Mouse (Mus musculus) T-helper 1 cell (primary cell): ENCODE data around the gene Phospho1.

Experiments
- in situ Hi-C: fragments of 300-600 bp; cut with MboI, MseI; formaldehyde crosslinking; loops from one replicate; pipeline ENCODE4 v1.15.1; 2025; ENCODE audit warnings: high pct_unique_total_duplicates

Gene Phospho1

DNA sequence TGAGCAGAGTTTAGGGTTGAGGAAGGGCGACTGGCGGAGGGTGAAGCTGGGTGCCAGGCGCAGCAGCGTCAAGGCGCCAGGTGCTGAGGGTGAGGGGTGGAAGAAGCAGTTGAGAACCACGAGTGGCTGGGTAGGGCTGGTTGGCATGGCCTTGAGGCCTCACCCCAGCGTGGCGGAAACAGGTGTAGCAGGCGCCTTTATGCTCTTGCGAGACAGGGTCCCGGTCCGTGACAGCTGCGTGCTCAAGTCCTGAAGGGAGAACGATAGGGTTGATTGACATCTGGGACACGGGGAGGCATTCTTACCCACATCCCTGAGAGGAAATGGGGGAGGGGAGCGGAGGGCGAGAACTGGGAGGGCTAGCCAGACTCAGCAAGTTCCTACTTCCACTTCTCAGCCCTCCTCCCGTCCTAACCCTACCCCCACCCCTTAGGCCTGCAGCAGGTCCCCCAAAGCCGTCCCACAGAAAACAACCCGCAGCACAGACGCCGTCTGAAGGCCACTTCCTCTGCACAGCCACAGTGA, 9.9 kb downstream of the Phospho1 start:
- in situ Hi-C loops = no loop called here

DNA sequence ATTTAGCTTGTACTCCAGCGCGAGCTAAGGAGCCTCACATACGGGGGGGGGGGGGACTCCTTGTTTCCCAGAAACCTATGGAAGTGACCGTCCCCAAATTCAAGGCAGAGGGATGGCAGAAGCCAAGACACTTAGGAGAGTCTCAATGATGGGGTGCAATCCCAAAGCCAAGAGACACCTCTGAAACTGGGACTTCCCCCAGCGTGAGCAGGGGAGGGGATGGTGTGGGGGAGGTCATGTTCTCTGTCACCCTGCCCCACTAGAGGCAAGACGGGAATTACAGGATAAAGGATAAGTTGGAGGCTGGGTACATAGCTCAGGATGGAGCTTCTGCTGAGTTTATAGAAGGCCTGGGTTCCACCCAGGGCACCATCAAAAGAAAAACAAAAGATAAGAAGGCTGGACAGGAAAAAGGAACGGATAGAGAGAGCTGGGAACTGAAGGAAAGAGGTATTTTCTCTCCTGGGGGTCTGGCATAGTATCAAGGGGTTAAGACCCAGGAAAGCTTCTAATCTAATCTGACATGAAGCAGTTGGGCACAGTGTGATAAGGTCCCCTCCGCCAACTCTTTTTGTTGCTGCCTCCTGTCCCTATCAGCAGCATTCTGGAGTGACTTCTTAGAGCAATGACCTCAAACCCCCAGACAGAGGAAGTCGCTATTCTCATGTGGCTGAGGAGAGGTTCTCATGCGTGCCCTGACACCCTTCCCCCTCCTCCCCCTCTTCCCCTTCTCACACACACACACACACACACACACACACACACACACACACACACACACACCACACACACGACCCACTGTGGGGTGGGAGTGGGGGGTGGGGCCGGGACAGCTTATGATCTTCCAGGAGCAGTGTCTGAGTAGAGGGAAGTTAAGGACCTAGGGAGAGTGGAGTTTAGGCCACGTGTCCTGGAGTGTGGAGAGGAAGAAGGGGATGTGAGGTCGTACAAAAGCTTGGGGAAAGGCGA, 10.7 kb downstream of the Phospho1 start:
- in situ Hi-C loops = no loop called here

DNA sequence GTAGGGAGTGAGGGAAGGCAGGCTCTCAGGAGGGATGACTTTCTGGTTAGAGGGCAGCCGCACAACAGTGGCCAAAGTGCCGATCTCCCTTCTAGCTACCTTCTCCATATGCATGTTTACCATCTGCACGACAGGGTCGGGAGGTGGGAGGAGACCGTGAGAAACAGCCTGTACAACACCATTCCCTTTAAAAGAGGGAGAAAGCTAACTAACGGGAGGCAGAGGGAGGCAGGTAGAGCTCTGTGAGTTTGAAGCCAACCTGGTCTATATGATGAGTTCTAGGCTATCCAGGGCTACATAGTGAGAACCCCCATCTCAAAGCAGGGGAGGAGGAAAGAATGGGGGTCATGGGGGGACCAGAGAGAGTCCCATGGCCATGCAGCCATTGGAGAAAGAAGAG, 11.5 kb downstream of the Phospho1 start:
- in situ Hi-C loops = no loop called here

DNA sequence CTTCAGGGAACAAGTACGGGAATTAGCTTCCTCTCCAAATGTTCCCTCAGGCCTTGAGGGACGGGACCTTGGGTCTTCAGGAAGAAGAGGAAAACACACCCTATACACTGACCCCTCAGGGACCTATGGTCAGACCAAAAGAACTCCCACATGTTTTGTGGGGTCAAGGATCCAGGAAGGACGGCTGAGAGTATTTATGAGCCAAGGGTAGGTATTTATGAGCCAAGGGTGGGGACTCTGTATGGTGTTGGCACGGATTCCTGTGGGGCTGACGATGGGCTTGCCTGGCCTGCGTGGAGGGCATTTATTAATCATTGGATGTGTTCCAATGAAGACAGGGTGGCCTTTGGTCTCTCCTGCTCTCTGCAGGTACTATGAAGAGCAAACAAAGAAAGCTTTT, 12.1 kb downstream of the Phospho1 start:
- in situ Hi-C loops = no loop called here

DNA sequence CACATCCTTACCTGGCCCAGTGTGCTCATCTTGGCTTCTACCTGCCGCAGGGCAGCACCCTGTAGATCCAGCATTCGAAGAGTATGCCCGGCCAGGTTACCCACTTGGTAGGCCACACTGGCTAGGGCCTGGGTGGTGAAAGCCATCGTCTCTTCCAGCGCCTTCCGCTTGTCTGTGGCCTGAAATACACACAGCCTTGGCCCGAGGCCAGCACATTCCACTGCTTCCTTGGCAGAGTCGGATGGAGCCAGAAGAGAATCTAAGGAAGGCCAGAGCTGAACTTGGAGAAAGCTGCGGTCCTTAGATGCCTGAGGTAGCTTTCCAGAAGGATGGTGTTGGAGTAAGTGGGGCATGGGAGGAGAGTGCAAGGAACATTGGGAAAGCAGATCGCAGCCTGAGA, 12.8 kb downstream of the Phospho1 start, which contains the start of gene Gngt2:
Gene Gngt2, plus strand, starts transcription at position 158 of the 400 bp plus-strand sequence.
- in situ Hi-C loops = no loop called here

DNA sequence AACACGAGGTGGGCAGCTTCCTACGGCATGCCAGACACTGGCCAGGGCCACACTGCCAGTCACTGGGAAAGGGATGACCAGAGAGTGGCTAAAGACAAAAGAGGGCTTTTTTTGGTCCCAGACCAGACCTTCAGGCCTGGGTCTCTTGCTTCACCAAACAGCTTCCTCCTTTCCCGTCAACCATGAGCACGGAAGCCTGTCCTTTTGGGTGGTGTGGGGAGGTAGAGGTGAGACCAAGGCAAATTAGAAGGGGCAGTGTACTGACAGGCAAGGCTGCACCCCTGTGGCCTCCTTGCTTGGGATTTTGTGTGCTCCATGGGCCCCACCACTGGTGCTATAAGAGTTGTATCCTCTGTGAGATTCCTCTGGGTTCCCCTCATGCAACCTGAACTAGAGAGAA, 14.3 kb downstream of the Phospho1 start:
- in situ Hi-C loops = no loop called here

DNA sequence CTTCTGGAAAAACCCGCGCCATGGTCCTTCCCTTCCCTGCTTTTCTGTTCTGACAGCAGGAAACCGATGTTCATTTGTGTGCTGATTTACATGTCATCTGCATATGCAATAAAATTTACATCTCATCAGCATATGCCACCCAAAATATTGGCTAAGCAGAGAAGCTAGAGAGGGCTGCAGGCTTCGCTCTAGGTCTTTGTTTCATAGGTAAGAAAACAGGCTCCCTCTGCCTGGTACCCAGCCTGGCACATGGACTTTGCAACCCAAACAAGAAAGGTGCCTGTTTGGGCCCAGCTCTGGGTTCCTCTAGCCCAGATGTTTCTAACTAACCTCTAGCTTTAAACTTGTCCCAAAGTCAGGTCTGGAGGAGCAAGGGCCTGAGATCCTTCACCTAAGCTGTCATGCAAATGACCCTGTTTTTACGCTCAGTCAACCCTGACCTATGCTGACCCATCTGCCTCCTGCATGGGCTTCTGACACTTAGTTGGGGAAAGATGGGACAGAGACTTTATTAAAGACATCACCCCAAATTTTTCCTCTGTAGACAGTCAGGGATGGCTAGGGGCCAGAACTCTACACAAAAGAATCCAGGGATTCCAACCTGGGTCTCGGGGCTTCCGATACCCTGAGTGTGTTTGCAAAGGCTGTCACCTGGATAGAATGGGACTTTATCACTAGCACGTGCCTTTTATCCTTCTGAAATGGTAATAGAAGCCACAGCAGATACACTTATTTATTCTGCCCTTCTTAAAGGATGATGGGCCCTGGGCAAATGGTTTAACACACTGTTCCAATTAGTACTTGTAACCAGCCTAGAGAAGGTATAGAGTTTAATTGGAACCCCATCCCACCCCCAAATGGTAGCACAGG, 14.9 kb downstream of the Phospho1 start:
- in situ Hi-C loops = no loop called here

DNA sequence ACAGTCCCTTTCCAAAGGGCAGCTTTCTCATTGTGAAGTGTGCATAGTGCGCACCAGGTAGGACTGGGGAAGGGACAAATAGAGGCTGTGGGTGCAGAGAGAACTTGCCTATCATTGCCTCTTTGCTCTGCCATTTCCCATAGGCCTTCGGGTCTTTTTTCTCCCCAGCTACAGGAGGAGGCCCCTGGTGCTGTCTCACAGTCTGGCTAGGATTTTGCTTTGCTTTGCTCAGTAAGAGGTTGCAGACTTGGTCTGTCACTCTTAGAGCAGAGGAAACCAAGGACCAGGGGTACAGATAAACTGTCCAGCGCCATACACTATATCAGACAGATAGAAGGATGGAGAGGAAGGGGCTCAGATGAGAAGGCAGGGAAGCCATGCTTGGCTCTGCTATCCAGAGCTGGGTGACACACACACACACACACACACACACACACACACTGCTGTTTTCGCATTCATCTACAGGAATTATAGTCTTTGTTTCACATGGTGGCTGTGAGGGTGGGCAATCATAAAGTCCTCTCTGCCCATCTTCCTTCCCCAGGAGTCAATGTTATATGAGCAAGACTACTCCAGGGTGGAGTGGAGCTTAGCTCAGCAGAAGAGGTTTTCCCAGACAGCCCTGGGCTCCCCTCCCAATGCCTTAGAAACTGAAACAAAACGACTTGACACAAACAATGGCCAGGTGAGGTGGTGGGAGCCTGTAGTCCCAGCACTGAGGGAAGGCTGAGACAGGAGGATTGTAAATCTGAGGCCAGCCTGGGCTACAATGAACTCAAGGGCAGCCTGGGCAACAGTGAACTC, 16.6 kb downstream of the Phospho1 start:
- in situ Hi-C loops = no loop called here

DNA sequence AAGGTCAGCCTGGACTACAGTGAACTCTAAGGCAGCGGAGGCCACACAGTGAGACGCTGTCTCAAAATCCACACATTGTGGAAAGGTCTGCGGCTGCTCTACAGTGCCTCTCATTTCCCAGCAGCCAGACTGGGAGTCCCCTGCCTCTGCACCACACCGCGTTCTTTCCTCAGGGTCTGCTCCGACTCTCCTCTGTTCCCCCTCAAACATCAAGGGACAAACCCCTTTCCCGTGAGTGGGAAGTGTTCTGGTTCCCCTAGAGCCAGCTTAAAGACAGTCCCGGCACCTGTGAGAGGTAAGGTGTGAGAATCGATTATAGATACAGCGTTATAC, 17.2 kb downstream of the Phospho1 start:
- in situ Hi-C loops = no loop called here

DNA sequence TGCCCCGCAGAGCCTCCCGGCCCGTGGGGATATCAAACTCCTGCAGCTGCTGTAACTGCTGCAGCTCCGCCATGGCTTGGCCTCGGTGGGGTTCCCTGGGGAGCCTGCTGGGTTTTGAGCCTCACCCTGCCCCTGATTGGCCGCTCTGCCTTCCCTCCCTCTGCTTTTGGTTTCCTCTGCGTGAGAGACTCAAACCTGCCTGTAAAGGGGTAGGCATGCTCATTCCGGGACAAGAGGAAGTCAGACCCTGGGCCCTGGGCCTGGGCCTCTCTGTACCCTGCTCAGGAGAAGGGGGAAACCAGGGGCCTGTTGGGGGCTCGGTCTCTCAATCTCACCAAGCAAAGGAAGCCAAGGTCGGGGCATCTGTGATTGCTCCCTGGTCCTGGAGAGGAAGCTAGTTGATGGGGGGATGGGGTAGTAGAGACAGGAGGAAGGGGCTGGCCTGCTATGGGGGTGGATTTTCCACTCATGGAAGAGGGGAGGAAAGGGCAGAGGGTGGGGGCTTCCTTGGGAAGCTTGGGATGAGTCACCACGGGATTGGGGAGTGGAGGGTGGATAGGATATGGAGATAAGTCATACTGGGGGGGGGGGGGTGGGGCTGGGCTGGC, 17.9 kb downstream of the Phospho1 start, which contains the start of gene Abi3:
Gene Abi3, minus strand, starts transcription at position 403 of the 608 bp plus-strand sequence.
- in situ Hi-C loops = no loop called here

DNA sequence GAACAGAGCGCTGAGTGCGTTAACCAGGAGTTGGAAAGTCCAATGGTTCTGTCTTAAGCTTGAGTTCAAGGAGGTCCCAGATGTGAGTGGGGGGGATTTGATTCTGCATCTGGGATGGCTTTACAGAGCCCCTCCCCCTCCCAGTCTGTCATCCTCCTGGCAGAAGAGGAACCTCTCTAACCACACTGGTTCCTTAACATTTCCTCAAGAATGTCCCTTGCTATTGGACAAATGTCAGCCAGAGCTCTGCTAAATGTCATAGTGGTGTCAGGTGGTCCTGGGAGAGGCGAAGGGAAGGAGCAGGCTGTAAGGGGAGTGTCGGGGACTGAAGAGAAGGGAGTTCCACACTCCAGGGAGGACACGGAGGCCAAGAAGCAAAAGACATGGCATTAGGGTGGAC, 18.7 kb downstream of the Phospho1 start:
- in situ Hi-C loops = no loop called here

DNA sequence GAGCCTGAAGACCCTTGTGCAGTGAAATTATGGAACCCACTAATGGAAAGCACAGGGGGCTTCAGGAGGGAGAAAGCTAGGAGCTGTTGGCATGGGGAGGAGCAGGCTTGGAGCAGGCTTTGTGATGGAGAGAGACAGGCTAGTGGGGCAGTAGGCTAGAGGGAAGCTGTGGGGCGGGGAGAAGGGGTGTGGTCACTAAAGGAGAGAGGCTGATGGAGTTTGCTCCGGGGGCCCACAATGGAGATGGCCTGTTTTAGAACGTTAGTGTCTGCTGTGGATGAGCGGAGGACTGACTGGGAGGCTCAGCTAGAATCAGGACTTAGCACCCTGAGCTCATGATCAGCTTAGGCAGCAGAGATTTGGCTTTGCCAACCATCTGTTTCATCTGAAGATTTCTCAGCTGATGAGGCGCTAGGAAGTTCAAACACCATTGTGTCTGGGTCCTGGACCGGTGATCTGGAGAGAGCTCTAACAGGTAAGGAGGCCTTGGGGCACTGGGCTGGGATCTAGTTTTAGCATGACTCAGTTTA, 19.2 kb downstream of the Phospho1 start:
- in situ Hi-C loops = no loop called here

DNA sequence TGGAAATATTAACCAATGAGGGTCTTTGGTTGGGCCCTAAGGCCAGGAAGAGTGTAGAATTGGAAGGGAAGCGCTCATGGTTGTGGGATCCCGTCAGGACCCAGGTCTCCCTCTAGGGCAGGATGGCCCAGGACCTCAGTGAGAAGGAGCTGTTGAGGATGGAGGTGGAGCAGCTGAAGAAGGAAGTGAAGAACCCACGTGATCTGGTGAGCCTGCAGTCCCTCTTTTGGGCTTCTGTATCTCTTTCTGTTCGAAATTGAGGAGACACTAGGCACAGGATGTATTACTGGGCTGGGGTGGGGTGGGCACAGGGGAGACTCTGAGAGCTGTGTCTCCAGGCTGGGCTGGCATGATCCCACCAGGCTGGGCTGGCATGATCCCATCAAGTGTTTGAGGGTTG, 20.6 kb downstream of the Phospho1 start:
- in situ Hi-C loops = no loop called here

DNA sequence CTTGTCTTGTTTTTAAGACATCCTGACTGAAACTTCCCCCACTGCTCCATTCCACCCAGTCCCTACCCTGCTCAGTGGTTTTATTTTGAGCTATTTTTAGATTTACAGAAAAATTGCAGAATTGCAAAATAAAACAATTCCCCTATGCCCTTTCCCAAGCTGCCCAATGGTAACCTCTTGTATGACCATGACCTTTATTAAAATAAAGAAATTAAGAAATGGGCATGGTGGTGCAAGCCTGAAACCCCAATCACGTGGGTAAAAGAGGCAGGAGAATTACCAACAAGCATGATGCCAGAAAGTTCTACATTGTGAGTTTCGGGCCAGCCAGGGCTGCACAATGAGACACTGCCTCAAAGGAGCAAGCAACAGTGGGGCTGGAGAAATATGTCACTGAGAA, 26.6 kb downstream of the Phospho1 start:
- in situ Hi-C loops = no loop called here

DNA sequence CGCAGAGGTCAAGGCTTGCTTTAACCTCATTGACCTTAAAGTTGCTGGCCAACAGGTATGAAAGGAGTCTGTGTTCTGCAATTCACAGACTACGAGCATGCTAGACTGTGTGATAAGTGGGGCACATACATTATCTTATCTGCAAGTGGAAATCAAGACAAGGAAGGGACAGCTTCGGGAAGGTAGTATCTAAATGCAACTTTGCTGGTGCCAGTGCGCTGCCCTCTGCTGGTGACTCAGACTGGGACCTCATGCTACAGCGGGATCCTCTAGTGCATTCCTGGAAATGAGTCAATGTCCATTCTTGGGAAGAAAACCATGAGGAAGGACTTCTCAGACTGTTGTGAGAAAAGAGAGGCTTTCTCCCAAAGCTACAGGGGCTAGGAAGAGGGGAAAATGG, 29.4 kb downstream of the Phospho1 start:
- in situ Hi-C loops = no loop called here

DNA sequence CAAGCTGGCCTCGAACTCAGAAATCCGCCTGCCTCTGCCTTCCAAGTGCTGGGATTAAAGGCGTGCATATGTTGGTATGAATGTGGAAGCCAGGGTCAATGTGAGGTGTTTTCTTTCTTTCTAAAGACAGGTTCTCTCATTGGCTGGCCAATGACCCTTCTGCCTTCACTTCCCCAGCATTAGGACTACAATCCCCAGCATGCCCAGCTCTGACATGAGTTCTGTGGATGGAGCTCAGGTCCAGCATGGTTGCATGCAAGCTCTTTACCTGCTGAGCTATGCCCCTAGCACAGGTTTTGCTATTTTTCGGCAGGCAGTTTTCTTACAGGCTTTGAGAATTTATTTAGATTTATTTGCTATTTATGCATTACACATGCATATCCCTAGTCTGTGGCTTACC, 33.0 kb downstream of the Phospho1 start:
- in situ Hi-C loops = no loop called here

DNA sequence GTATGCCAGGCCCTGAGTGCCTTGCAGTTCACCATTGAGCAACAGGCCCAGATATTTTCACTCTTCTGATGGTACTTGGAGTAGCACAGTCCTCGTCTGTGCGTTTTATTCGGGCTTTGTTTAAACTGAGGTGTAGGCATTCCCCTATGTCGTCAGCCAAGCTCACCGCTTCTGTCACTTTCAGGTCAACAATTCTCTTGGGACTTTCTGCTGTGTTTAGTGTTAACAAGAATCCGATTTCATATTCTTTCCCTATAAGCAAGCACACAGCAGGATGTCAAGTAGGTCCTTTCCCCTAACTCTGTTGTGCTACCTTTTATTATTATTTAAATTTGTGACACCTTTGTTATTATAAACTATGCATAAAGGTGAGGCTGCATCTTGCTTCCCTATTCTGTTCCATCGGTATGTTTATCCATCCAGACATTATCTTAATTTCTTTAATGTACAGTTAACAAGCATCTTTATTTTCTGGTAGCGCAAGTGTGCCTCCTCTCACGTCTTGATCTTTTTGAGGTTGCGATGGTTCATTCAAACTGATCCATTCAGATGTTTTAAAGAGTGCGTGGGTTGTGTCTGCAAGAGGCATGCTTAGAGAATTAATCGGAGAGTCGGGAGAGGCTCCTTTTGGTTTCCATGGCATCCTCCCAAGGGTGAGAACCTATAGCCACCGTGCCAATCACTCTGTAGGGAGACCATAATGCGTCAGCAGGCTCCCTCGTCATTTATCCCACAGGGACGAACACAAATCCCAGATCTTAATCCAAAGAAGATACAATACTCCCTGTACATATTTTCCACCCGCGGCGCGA, 33.6 kb downstream of the Phospho1 start:
- in situ Hi-C loops = no loop called here

DNA sequence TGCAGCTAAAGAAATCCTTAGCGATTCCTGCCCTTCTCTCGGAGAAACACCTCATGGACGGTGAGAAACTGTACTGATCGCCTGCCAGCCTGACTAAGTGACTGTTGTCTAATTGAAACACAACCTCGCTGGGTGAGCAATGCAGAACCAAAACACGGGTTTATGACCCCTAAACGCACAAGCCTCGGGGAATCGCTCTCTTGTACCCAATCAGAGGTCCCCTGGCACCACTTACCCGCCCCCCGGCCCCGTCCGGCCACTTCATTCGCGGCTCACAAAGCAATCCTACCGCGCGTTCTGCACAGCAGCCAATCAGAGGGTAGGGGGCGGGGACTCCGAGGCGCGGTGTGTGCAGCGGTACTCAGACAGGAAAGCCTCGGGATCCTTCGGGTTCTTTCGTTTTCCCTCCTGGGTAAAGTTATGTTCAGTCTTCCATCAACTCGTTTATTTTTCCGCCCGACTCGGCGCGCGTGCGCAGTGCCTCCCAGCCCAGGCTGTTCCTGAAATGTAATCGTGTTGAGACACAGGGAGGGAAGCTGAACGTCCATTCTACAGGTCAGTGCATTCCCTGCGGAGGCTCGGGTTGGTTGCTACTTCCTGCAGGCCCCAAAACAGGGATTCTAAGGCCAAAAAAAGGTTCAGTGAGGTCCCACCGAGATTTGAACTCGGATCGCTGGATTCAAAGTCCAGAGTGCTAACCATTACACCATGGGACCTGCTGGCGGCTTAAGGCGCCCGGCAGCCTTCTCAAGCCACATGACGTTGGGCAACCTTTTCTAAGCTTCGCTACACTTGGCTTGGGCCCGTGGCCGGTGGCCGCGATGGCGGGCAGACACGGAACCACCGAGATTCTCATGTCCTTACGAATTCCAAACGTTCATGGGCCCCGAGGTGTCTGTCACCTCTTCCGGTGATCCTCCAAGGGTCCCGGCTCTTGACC, 34.5 kb downstream of the Phospho1 start:
- in situ Hi-C loops = no loop called here

DNA sequence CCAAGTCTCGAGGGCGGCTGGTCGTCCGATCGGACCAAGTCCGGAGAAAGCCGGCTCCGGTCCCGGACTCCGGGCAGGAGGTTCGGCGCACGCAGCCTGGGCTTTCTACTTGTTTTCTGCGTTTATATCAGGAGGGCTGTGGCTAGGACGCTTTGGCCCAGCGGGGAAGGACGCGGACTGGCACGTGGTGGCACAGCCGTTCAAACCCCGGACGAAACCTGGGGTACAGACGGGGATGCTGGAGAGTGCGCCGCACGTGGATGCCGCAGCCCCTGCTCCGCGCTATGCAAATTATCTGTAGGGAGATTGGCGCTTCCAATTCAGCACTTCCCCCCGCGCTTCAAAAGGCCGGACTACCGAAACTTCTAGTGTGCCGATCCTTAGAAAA, 35.2 kb downstream of the Phospho1 start:
- in situ Hi-C loops = no loop called here
